Mouse (Mus musculus): ENCODE results near the gene Diras2. TPM values are rescaled to one million over a fixed set of nuclear protein-coding genes. Genes with fewer than 3 reads are reported as not detected.

The Diras2 gene
- total and polyA plus RNA-seq, 2 experiments from 2014 or later = 0.22 to 0.73 TPM

DNA sequence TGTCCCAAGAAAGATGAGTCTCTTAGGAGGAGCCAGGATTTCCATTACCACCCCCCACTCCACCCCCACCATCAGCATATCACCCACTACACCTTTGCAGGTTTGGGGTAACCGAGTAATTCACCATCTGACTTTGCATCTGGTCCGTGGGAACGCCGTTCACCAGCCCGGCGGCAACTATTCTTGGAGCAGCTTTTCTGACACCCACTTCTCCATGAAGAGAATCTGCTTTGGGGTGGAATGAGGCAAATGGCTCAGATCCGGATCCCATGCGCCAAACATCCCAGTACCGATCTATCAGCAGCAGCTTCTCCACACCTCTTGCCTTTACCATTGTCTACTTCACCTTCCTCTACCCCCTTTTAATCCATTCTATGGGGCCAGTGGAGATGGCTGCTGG lies 39.2 kb upstream of the Diras2 start:
- H3K4me3 ChIP-seq (ENCODE audit: low read depth, low read length) = no peak overlapping the region
- H3K9ac ChIP-seq (replicated peaks; ENCODE audit: low read depth, low read length) = no peak overlapping the region
- no peak overlapping the region for H3K4me2 ChIP-seq (ENCODE audit: low read depth, low read length)
- DNase-seq (ENCODE audit: low spot score) (no peak), ATAC-seq (ENCODE audit: insufficient read depth, low read depth) (no peak)
- H3K36me3 ChIP-seq (replicated peaks; ENCODE audit: control insufficient read depth, insufficient read depth, low read length) = no peaks in the 10 kb centered on the region
- 83% methylated on average over 9 of the region's 9 CpGs for WGBS
- H3K27ac ChIP-seq (ENCODE audit: low read depth) = no peak overlapping the region
- no peaks in the 10 kb centered on the region for H3K9me3 ChIP-seq (replicated peaks; ENCODE audit: control insufficient read depth, low read length)
- no peaks in the 10 kb centered on the region; the same call in 1 of the 2 replicates for H3K4me1 ChIP-seq (ENCODE audit: control insufficient read depth, insufficient read depth)
- H3K27me3 ChIP-seq (ENCODE audit: control insufficient read depth, insufficient read depth, low read length) = no peaks in the 10 kb centered on the region
- TF ChIP-seq EP300 (IDR thresholded peaks at IDR 0.05; ENCODE audit: low read depth) (no peak), CTCF (IDR thresholded peaks at IDR 0.05; ENCODE audit: low read depth) (no peak)

DNA sequence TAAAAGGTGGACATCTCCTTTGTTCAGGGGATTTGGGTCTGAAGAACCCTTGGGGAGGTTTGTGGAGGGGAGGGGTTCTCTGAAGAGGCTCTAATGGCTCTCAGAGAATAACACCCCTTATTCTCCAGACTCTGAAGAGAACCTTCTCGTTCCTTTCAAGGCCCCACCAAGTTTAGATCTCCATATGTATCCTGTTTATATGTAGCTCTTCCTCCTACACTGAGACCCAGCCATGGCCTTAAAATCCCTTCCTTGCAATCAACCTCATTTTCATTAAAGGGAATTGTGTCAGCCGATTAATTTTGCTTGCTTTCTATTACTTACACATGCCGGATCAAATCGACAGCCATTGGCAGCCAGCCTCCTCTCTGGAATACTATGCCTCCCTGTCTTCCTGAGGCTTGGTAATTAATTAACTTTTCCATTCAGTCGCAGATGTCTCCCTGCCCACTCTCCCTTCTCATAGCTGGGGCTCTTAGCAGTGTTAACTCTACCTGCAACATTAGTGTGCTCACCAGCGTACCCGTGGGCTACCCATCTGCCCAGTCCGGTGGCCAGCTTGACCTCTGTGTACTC lies 38.2 kb upstream of the Diras2 start:
- no peak overlapping the region for H3K4me3 ChIP-seq (ENCODE audit: low read depth, low read length)
- no peaks in the 10 kb centered on the region for H3K36me3 ChIP-seq (replicated peaks; ENCODE audit: control insufficient read depth, insufficient read depth, low read length)
- H3K27me3 ChIP-seq (ENCODE audit: control insufficient read depth, insufficient read depth, low read length) = no peaks in the 10 kb centered on the region
- ATAC-seq (ENCODE audit: insufficient read depth, low read depth) = no peak
- TF ChIP-seq EP300 (IDR thresholded peaks at IDR 0.05; ENCODE audit: low read depth) (no peak), CTCF (IDR thresholded peaks at IDR 0.05; ENCODE audit: low read depth) (no peak)
- H3K9ac ChIP-seq (replicated peaks; ENCODE audit: low read depth, low read length) = no peak overlapping the region
- H3K4me1 ChIP-seq (ENCODE audit: control insufficient read depth, insufficient read depth) = no peaks in the 10 kb centered on the region; the same call in 1 of the 2 replicates
- H3K27ac ChIP-seq (ENCODE audit: low read depth) = no peak overlapping the region
- no peaks in the 10 kb centered on the region for H3K9me3 ChIP-seq (replicated peaks; ENCODE audit: control insufficient read depth, low read length)
- DNase-seq (ENCODE audit: low spot score) = no peak
- WGBS = 77% methylated on average over 8 of the region's 8 CpGs
- H3K4me2 ChIP-seq (ENCODE audit: low read depth, low read length) = no peak overlapping the region

DNA sequence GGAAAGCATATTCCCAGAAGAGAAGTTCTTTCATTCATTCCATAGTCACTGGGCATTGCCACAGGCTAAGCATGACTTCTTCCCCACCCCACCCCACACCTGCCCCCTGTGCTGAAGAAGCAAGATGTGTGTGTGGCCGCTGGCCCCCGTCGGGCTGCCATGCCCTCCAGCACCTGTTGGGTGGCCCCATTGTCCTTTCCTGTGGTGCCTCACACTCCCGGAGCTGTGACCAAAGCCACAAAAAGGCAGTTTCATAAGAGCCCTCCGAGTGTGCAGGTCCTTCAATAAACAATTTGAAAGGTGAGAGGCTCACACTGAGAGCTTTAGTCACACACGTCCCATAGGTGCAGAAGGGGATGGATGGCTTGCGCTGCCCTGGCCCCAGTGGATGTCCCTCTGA lies 35.7 kb upstream of the Diras2 start:
- H3K9me3 ChIP-seq (replicated peaks; ENCODE audit: control insufficient read depth, low read length) = no peaks in the 10 kb centered on the region
- WGBS = 76% methylated on average over 7 of the region's 7 CpGs
- H3K27ac ChIP-seq (ENCODE audit: low read depth) = no peak overlapping the region
- no peak for TF ChIP-seq EP300 (IDR thresholded peaks at IDR 0.05; ENCODE audit: low read depth)
- TF ChIP-seq CTCF (IDR thresholded peaks at IDR 0.05; ENCODE audit: low read depth) = no peak
- DNase-seq (ENCODE audit: low spot score) = no peak
- ATAC-seq (ENCODE audit: insufficient read depth, low read depth) = no peak
- no peak overlapping the region for H3K4me3 ChIP-seq (ENCODE audit: low read depth, low read length)
- H3K9ac ChIP-seq (replicated peaks; ENCODE audit: low read depth, low read length) = no peak overlapping the region
- no peaks in the 10 kb centered on the region for H3K4me1 ChIP-seq (ENCODE audit: control insufficient read depth, insufficient read depth)
- no peaks in the 10 kb centered on the region for H3K27me3 ChIP-seq (ENCODE audit: control insufficient read depth, insufficient read depth, low read length)
- H3K4me2 ChIP-seq (ENCODE audit: low read depth, low read length) = no peak overlapping the region
- H3K36me3 ChIP-seq (replicated peaks; ENCODE audit: control insufficient read depth, insufficient read depth, low read length) = no peaks in the 10 kb centered on the region

DNA sequence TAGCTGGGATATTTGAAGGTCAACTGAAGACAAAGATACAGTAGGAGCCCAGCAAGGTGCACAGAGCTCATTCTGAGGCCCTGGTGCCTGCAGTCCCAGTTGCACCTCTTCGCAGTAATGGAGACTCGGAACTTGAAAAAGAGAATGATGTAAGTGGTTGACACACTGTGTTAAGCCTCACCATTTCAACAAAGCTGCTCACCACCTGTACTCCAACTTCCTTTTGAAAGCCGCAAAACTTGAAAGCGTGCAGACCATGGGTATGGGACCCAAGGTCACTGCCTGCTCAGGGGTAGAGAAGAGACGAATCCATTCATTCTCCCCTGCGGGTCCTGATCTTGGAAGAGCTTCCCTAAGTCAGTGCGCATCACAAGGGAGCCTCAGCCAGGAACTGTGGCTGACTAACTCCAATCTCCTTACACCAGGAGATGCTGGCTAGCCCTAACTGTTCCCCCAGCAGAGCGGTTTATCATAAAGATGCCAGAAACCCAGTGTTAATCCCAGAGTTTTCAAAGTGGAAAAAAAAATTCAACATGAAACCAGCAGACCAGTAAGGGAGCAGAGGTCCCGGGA lies 35.2 kb upstream of the Diras2 start:
- H3K9ac ChIP-seq (replicated peaks; ENCODE audit: low read depth, low read length) = no peak overlapping the region

DNA sequence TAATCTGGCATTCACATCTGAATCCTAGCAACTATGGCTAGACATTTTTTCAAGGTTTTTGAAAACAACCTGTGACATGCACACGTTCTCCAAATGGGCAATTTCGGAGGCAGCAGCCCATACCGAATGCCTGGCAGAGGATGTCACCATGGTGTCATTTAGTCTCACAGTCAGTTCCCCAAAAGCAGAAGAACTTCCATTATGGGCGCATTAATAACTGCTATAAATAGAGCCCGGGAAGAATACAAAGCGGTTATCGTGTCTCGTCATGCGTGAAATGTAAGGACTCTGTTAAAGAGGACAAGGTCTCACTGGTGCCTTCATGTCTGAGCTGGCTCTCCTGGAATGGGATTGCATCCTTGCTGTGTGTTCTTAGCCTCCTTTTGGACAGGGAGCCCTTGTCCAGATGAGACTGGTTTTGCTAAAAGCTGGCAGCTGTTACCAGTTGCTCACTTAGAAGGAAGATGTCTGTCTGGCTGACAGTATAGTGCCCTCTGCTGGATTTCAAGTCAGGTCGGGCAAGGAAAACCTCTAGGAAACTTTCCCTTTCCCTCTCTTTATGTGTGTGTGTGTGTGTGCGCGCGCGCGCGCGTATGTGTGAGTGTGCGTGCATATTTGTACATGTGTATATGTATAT lies 34.1 kb upstream of the Diras2 start:
- H3K4me3 ChIP-seq (ENCODE audit: low read depth, low read length) = no peak overlapping the region

More for the DNA sequence above, 35.2 kb upstream of the Diras2 start:
- Histone ChIP-seq H3K9me3 (replicated peaks; ENCODE audit: control insufficient read depth, low read length) (no peaks in the 10 kb centered on the region), H3K4me2 (ENCODE audit: low read depth, low read length) (no peak overlapping the region), H3K27me3 (ENCODE audit: control insufficient read depth, insufficient read depth, low read length) (no peaks in the 10 kb centered on the region), H3K27ac (ENCODE audit: low read depth) (no peak overlapping the region), H3K4me1 (ENCODE audit: control insufficient read depth, insufficient read depth) (no peaks in the 10 kb centered on the region), H3K36me3 (replicated peaks; ENCODE audit: control insufficient read depth, insufficient read depth, low read length) (no peaks in the 10 kb centered on the region), H3K4me3 (ENCODE audit: low read depth, low read length) (no peak overlapping the region)
- TF ChIP-seq EP300 (IDR thresholded peaks at IDR 0.05; ENCODE audit: low read depth) = no peak
- TF ChIP-seq CTCF (IDR thresholded peaks at IDR 0.05; ENCODE audit: low read depth) = no peak
- WGBS = 85% methylated on average over 9 of the region's 9 CpGs
- ATAC-seq (ENCODE audit: insufficient read depth, low read depth) = no peak
- no peak for DNase-seq (ENCODE audit: low spot score)

More for the DNA sequence above, 34.1 kb upstream of the Diras2 start:
- DNase-seq (ENCODE audit: low spot score) (peak; percentile 55), ATAC-seq (ENCODE audit: insufficient read depth, low read depth) (peak; percentile 33; the same call in 1 of the 2 replicates)
- Histone ChIP-seq H3K27ac (ENCODE audit: low read depth) (no peak overlapping the region), H3K36me3 (replicated peaks; ENCODE audit: control insufficient read depth, insufficient read depth, low read length) (no peaks in the 10 kb centered on the region), H3K4me2 (ENCODE audit: low read depth, low read length) (no peak overlapping the region), H3K27me3 (ENCODE audit: control insufficient read depth, insufficient read depth, low read length) (no peaks in the 10 kb centered on the region), H3K4me1 (ENCODE audit: control insufficient read depth, insufficient read depth) (no peaks in the 10 kb centered on the region), H3K9ac (replicated peaks; ENCODE audit: low read depth, low read length) (no peak overlapping the region), H3K9me3 (replicated peaks; ENCODE audit: control insufficient read depth, low read length) (no peaks in the 10 kb centered on the region)
- peak; percentile 56 for TF ChIP-seq CTCF (IDR thresholded peaks at IDR 0.05; ENCODE audit: low read depth)
- no peak for TF ChIP-seq EP300 (IDR thresholded peaks at IDR 0.05; ENCODE audit: low read depth)
- 74% methylated on average over 18 of the region's 18 CpGs for WGBS
